Mouse (Mus musculus): ENCODE results near the gene Zfp595.
"Not testable (repeated sequence)": the region's sequence is repeated elsewhere in the genome, so short reads cannot be mapped to it uniquely, and the experiment has no call there.

DNA sequence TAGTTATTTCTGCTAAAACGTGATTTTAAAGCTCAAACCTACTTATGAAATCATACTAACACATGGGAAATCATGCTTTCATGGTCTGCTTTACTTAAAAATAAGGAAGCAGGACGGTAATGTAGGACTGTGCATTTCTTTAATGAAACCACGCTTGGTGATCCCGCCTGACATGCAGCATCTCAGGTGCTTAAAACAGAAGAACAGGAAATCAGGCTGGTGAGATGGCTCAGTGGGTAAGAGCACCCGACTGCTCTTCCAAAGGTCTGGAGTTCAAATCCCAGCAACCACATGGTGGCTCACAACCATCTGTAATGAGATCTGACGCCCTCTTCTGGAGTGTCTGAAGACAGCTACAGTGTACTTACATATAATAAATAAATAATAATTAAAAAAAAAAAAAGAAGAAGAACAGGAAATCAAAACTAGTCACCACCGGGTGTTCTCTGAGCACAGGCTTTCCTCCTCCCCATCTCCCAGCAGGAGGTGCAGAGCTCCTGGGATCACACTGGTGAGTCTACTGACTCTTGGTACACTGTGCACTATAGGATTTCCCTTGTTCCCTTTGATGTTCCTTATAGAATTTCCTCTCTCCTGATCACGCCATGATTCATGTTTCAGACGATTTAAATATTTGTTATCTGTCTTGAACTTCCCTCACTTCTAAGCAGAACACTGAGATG, 62.8 kb downstream of the Zfp595 start:
- TF ChIP-seq POLR2A (IDR thresholded peaks at IDR 0.05; ENCODE audit: extremely low read depth, insufficient read depth, low read length); CTCF (IDR thresholded peaks at IDR 0.05; ENCODE audit: low read depth, low read length): not testable (repeated sequence)

All from liver, adult 2 months (tissue).